Mouse (Mus musculus) ovary, postnatal 10 days (tissue): ENCODE data around the gene Cers3.

Source experiments
- DNase-seq: peaks from one replicate; pipeline ENCODE4 v3.0.0; 2022; ENCODE audit warnings: low spot score

Cers3 gene

DNA sequence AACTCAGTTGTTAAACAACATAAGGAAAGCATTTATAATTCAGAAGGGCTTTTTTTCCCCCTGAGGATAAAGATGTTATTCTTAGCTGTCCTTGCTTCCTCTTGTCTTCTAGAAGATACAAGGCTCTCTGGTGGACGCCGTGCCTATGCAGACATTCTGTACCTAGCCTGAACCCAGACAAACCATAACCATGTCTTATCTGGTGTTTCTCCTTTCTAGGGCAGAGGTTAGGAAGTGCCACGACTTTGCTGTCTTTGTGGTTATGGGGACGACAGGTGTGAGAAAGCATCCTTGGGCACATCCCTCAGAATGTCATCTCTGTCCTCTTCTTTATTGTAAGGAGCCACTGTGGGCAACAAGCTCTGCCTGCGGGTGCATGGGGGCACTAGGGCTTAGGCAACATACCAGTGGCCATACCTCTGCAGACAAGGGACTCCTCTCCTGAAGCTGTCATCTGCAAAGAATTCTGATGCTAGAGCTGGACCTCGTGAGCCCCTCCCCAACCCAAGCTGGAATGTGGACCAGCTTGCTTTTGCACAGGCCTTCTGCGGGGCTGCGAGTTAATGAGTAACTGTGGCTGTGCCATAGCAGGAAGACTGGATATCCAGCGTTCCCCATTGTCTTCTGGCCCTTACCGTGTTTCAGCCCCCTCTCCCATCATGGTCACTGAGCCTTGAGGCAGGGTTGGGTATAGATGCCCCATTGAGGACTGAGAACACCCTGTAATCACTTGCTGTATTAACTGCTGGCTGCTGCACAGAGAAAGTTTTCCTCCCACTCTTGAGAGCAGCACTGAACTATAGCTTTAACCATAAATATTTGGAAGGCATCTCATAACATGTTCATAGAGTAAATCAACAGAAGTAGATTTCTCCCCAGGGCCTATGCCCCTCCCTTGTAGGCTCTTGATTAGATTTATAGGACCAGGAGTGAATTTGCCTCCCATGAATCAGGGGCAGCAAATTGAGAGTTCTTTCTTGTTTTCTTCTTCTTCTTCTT lies 36.9 kb downstream of the Cers3 start:
- DNase-seq, result no peak

DNA sequence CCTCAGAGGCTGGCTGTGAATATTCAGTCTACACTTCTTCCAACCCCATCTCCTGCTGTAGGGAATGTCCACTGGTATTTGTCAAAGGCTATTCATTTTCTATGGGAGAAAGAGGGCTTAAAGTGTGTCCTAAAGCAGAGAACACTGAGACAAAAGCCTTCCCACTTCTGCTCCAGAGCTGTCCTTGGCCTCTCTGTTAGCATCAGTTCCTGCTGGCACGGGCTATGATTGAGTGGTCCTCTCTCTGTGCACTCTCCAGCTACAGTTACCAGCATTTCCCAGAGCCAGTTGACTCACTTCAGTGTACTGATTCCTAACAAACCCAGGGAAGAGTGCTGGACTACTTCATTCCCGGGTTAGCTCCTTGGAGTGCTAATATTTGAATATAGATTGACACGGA lies 43.2 kb downstream of the Cers3 start:
- no peak for DNase-seq

DNA sequence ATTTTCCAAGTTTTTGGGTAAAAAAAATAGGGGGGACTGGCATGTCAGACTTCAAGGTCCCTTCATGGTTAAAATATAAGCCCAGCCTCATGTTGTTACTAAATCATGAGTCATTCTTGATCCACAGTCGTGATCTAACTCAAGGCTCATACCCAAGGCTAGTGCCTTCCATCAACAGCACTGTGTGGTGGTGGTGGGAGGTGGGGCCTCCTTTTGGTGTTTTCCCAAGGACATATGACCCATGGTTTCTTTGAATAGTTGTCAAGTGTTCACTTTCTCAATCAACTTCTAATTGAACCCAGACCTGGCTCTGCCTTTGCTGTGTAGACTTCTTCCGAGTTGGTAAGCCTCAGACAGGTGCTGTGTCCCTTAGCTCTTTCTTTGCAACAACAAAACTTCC lies 44.5 kb downstream of the Cers3 start:
- no peak for DNase-seq

DNA sequence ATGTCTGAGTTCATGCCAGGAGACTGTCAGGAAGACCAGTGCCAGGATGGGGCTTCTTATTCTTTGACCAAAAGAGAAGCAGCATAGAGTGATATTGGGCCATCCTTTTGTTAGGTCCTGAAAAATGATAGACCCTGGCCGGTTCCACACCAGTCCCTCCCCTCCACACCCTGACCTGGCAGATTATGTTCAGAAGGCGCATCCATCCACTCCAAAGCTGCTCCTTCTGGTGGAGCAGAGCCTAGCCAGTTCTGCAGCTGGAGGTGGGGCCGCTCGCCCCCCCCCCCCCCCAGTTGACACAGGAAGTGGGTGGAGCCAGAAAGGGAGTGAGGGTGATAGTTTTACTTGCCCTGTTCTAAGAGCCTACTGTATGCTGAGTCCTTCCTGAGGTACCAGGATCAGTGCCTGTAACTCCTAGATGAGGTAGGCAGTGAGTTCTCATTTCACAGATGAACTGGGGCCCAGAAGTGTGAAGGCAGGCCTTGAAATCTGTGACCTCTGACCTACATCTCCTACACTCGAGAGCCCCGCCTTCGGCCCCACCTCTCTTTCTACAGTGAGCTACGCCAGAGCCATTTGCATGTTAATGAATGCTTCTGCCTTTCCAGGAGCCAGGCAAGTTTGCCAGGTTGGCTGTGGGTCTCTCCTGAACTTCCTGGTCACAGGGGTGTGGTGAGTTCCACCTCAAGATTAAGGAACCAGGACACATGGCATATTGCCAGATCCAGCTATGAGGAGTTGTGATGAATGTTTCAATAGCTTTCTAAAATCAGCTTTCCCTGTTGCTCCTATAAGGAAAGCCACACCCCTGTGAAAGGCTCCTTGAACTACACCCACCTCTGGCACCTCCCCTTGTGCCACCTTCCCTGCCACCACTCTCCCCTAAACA lies 46.8 kb downstream of the Cers3 start:
- no peak for DNase-seq

DNA sequence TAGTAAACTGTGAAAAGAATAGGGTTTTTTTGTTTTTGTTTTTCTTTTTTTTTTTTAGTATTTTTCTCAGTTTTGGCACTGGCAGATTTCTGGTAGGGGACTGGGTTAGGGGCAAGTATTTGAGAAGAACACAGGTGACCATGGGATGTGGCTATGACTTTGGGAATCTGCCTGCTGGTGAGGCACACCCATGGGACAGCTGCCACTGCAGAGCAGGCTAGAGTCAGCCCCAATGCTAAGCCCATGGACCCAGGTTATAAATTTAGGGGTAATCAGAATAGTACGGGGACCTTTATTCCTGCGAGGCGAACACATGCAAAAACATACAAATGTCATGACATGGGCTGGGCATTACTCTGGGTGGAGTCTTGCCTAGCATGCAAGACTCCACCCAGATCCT lies 47.7 kb downstream of the Cers3 start:
- no peak for DNase-seq

DNA sequence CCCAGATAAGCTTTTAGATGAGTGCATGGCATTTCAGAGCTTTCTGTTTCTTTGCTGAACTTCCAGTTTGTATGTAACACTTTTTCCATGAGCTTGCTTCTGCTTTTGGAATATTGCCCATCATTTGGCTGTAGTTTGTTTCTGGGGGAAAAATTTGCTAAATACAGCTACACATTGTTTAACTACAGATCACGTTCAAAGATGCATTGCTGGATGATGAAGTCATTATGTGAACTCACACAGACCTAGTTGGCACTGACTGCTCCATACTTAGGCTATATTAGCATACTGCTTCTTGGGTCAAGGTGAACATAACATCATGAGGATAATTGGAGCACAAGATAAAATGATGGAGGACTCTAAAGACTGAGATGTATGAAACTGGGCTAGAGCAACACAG lies 53.6 kb downstream of the Cers3 start:
- no peak for DNase-seq

DNA sequence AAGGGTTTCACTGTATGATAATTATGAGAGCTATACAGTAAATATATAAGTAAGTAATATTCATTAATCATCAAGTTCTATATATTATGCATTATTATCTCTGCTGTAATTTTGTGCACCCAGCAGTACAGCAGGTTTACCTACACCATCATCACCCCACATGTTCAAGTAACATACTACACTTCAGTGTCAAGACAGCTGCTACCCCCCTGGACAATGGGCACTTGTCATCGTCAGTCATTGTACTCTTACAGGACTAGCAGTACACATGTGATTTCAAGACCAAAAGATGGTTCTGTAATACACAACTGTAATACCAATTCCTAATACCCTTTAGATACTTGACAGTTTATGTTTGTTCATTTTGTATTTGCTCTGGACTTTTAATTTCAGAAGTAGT lies 54.0 kb downstream of the Cers3 start:
- DNase-seq, result no peak

DNA sequence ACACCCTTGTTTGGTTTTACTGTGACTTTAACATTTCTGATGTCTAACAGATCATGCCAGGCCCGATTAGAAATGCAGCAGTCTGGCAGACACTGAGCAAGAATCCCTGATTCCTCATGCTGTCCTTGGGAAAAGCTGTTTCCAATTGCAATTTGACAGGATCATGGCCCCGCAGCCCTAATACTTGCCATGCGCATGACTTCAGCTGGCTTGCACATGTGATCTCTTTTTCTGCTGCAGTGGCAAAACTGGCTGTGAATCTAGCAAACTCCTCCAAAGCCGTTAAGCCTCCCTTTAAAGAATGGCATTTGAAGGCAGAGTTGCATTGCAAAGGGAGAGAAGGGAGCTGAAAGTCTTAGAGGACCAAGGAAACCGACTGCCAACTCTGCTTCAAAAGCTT lies 55.5 kb downstream of the Cers3 start:
- no peak for DNase-seq

DNA sequence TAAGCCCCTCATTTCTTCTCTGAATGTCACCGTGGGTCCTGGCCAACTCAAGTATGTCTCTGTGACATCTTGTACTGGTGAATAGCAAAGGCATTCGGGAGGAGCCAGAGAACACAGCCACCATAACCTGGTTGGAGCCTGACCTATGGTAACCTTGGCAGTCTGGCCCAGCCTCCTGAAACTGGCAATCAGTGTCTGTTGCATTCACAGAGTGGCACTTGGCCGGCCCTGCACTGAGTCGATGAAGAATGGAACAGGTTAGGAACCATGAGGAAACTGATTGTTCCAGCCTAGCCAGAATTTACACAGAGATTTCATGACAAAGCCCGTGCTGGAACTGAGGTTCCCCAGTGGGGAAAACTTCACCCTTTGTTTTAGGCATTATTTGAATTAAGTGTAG lies 57.5 kb downstream of the Cers3 start:
- DNase-seq, result no peak

DNA sequence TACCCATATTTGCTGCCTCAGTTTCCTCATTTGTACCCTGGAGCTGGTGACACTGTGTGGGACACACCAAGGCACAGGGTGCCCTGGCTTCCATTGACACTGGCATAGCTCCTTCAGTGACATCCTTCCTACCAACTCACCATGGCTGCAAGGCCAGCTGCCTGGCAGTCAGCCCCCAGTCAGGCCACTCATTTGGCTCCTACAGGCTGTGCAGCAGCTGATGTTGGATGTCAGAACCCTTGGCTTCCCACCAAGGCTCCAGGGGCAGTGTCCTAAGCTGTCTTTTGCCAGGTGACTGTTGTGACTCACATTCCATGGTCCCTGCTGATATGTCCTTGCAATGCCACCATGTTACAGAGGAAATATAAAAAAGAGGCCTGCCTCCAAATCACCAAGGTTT lies 58.5 kb downstream of the Cers3 start:
- no peak for DNase-seq

DNA sequence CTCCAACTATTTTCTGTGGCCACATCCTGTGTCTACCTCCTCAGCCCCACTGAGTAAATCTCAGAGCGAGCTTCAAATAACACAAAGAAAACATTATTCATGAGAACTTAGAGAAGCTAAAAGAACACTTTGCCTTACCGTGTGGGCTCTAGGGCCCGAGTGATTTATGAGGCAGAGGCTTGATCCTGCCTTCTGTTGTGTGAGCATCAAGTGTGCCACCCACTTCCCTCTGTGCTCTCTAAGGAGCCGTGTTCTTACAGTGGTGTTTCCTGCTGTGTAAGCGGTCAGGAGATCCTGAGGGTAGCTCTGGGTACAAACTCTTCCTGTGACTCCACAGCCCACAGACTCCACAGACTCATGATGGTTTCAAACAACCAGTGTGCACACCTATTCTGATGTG lies 60.5 kb downstream of the Cers3 start:
- no peak for DNase-seq

DNA sequence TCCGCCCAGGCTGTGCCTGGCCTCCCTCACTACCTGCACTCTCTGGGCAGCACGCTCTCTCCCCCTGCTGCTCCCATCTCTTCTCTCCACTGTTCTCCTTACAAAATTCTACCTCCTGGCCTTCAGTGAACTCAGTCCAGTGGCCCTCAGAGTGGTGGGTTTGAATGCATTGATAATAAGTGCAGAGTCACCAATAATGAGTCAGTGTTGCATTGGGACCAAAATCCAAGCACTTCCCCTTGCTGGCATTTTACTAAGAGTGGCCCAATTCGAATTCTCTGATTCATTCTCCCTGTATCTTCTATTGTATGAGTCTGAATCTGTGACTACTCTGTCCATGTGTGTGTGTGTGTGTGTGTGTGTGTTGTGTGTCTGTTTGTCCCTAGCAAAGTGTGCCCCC lies 63.5 kb downstream of the Cers3 start:
- DNase-seq, result no peak

DNA sequence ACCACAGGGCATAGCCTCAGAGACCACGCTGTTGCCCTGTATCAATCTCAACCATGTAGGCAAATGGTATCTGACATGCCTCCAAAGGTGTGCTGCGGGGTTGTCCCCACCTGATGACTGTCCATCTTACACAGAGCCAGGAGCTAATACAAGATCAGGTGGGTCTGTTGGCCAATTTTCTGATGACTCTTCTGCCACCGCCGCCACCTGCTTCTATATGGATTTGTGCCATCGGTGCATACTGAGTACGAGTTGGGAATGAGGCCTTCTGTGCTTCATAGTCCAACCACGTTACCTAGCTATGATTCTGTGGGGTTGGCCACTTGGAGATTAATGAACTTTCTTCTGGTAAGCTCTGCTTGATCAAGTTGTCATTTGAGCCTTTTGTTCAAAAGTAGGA lies 67.1 kb downstream of the Cers3 start:
- no peak for DNase-seq

DNA sequence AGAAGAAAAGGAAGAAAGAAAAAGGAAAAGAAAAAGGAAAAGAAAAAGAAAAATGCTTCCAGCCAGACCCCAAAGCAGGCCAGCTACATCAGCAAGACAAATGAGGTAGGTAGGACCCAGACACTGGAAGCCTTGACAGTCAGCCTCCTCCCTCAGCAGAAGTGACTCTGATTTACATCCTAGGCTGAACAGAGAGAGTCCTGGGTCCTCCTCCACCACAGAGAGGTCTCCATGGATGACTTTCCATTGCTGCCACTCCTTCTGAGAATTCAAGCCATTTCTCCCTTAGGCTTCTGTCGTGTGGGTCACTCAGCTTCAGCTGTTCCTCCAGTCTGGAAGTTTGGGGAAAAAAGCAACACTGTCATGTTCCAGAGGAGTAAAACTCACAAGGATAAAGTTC lies 68.0 kb downstream of the Cers3 start:
- DNase-seq, result no peak

DNA sequence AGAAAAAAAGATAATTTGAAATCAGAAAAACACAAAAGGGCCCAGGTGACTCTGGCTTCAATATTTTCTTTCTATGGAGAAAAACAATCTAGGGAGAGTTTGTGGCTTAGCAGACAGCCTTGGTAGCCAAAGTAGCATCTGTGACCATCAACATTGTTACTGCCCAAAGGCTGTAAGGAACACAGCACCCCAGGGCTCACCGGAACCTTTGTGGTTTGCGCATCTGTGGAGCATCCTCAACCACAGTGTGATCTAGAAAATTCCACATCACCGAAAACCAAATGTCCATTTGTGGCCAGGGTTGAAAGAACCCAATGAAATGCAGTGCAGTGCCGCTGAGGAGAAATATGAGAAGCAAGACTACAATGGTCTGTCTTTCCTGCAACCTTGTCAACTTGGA lies 69.0 kb downstream of the Cers3 start:
- DNase-seq, result no peak

DNA sequence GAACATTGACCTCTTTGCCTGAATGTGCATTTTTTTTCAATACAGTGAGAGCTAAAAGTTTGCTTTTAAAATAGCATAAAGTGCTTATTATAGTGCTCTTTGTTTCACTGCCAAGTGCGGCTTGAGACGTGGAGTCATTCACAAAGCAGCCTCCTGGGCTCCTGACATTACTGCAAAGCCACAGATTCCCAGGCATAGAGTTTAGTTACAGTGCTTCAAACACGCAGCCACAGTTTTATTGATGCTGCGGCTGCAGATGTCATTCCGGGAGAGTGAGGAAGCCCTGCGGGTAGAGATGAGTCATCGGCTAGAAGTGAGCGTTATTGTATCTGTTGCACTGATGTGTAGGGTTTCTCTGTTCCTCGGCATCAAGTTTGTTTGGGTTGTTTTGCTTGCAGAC lies 69.4 kb downstream of the Cers3 start:
- DNase-seq, result no peak

DNA sequence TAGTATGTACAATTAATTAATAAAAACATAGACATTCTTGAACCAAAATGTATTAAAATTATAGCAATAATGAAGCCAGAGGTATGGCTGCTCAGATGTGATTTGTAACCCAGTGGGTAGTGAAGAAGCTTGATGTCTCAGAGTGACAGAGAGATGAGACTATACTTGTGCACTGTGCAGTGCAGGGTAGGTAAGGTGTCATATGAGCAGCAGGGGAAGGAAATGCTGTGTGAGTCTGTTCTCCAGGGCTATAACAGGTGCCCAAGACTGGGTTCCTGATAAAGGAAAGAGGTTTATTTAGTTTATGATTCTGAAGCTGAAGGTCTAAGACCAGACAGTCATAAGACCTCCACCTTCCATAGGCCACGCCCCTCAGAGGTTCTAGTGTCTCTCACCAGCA lies 69.9 kb downstream of the Cers3 start:
- no peak for DNase-seq

DNA sequence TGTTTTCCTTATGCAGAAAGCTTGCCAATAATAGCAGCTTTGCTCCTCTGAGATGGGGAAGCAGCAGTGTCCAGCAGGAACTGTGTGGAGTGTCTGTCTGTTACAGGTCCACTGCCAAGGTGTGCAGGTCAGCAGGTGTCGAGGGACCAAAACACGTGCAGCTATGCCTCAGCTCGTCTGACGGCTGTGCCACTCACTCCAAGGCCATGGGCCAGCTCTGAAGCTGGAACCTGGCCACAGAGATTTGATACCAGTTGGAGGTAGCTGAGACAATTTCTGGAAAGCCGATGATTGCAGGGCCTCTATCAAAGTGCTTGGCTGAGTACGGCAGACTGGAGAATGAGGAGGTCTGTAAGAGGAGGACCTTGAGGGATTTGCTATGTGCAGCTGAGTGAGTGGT lies 72.2 kb downstream of the Cers3 start:
- DNase-seq, result no peak

DNA sequence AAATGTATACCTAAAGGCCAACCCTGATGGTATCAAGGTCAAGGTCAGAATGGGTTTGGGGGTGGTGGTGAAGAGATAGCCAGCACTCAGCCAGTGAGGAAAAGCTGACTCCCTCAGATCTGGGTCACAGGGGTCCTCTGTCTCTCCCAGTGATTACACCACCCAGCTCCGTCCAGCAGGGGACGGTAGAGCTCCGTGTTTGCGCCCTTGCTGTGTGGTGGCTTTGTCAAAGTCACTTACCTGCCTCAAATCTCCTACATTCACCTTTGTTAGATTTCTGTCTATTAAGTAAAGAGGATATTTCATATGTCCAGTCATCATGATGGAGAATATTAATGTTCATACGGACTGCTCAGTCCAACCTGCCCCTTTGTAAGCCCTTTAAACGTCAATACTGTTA lies 76.7 kb downstream of the Cers3 start:
- no peak for DNase-seq

DNA sequence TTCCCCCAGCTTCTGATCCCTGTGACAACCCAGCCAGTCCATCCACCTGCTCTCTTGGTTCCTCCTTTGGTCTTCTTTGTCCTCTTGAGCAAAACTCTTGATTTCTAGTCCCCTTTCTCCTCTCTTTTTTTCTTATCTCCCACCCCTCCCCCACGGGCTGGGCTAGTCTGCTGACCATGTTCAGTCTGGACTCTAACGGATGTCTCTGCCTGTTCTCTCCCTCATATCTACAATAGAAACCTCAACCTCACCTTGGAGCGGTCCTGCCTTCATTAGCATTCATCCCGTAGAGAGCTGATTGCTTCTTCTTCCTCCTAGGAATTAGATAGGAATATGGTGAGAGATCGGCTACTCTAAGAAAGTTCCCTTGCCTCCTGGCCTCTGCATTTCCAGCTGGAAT lies 87.5 kb downstream of the Cers3 start:
- DNase-seq, result no peak

DNA sequence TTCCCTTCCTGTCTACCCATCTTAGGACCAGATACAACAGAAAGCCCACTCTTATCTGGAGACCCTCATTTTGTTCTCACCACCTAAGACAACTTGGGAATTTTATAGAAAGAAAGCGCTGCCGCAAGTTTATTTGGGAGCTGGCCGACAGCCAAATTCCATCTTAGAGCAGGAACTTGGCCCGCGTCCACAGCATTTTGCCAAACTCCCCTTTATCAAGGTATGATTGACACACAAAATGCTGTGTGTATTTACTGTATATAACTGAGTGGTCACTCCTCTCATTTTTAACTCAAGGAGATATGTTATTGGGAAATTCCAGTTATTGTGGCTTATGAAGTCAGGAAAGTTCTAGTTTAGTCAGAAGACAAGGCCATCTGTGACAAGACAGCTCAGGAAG lies 88.0 kb downstream of the Cers3 start:
- no peak for DNase-seq

DNA sequence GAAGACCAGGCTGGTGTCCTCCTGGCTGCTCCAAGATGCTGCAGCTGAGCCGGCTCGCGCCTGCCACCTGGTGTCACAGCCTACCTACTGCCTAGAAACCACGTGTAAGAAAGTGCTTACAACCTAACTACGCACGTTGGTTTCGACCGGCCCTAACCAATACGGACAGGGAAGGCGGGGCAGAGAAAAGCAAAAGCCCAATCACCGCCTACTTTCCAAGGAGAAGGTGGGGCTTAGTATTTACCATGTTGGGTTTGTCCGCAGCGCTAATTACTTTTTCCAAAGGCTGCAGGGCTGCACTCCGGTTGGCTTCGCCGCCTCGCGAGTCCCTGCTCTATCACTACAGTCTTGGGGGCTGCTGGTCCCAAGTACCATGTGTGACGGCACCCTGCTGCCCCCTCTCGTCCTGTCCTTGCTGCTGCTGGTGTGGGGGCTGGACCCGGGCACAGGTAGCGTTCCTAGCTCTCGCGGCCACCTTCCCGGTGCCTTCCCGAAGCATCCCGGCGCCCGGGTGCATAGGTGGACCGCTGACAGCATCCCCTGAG lies 96.2 kb downstream of the Cers3 start, which contains the start of gene Adamts17:
Gene Adamts17 (plus strand): TSS at position 273 of the 545 bp plus-strand sequence.
- DNase-seq, result peak; percentile 72
